Mouse (Mus musculus) forebrain, embryonic 14.5 days (tissue): ENCODE data around the gene Rab3c. TPM values are rescaled to one million over a fixed set of nuclear protein-coding genes. Genes with fewer than 3 reads are reported as not detected.

Experiments used
- ATAC-seq: fragments of 200-750 bp; cut with Nextera tagmentation; 2 replicates; pipeline ENCODE4 v1.8.0; 2017; ENCODE audit warnings: mild to moderate bottlenecking, moderate library complexity
- DNase-seq: peaks from one replicate; pipeline ENCODE4 v3.0.0-alpha.2; 2015; ENCODE audit warnings: low spot score
- H3K27ac ChIP-seq: fragments of 300-500 bp; sonication (generic); 2 replicates; pipeline ENCODE4 v1.5.1; 2014; ENCODE audit warnings: low read depth, mild to moderate bottlenecking, control low read depth, low read length, moderate library complexity
- H3K27me3 ChIP-seq: fragments of 300-500 bp; sonication (generic); replicated peaks from 2 replicates; pipeline ENCODE4 v1.6.1; 2014; ENCODE audit warnings: low read length, control low read depth, mixed read lengths; ENCODE audit not compliant: control insufficient read depth, insufficient read depth
- H3K36me3 ChIP-seq: fragments of 300-500 bp; sonication (generic); 2 replicates; pipeline ENCODE4 v1.6.1; 2014; ENCODE audit warnings: low read length, control low read depth; ENCODE audit not compliant: control insufficient read depth, insufficient read depth
- H3K4me1 ChIP-seq: fragments of 300-500 bp; sonication (generic); 2 replicates; pipeline ENCODE4 v1.6.1; 2014; ENCODE audit warnings: antibody characterized with exemption, low read length, control low read depth; ENCODE audit not compliant: control insufficient read depth, insufficient read depth
- H3K4me2 ChIP-seq: fragments of 300-500 bp; sonication (generic); 2 replicates; pipeline ENCODE4 v1.6.1; 2014; ENCODE audit warnings: mild to moderate bottlenecking, control low read depth, low read length
- H3K4me3 ChIP-seq: fragments of 300-500 bp; sonication (generic); 2 replicates; pipeline ENCODE4 v1.5.1; 2014; ENCODE audit warnings: low read depth, low read length, control low read depth
- H3K9ac ChIP-seq: fragments of 300-500 bp; sonication (generic); 2 replicates; pipeline ENCODE4 v1.6.1; 2014; ENCODE audit warnings: mild to moderate bottlenecking, low read length, control low read depth, moderate library complexity
- H3K9me3 ChIP-seq: fragments of 300-500 bp; sonication (generic); replicated peaks from 2 replicates; pipeline ENCODE4 v1.6.1; 2016; ENCODE audit warnings: low read length, control low read depth, mixed read lengths; ENCODE audit not compliant: control insufficient read depth
- WGBS: fragments of 180-500 bp; shearing (Covaris S2); extraction: QIAGEN DNeasy Blood & Tissue Kit; methylation state at CpG from one replicate; pipeline ENCODE4 v1.1.7; 2014; 5-methylcytosine and 5-hydroxymethylcytosine counted together
- polyA plus RNA-seq: library from polyadenylated mRNA; unstranded; fragments of >200 nt; fragmentation: Nextera tagmentation; extraction: Ambion mirVana; gene quantifications from 2 replicates; pipeline ENCODE4 v1.2.1, GENCODE M21; 2014

Rab3c gene
- polyA plus RNA-seq, 1 experiment from 2014 or later, result 66.0 TPM

GRCm38 (mm10) chr13:110062288-110062687, 218.5 kb downstream of the Rab3c start:
- Histone ChIP-seq H3K4me1 (peaks cover 5% of the 10 kb centered on the region), H3K27me3 (no peaks in the 10 kb centered on the region), H3K4me2 (no peak overlapping the region), H3K9ac (no peak overlapping the region), H3K4me3 (no peak overlapping the region), H3K27ac (no peak overlapping the region), H3K36me3 (no peaks in the 10 kb centered on the region), H3K9me3 (no peaks in the 10 kb centered on the region)
- ATAC-seq (0 out of 2 replicates have a peak, but pooled peaks have one; percentile 18), DNase-seq (no peak)
- 68% methylated on average over 8 of the region's 8 CpGs for WGBS

- no peak for ATAC-seq
- 55% methylated on average over 8 of the region's 8 CpGs for WGBS
- H3K27me3 ChIP-seq, result no peaks in the 10 kb centered on the region
Observed at GRCm38 (mm10) chr13:110054538-110054937, 226.3 kb downstream of the Rab3c start.

GRCm38 (mm10) chr13:110048767-110049434, 231.9 kb downstream of the Rab3c start:
- H3K4me3 ChIP-seq, result no peak overlapping the region
- H3K4me2 ChIP-seq, result no peak overlapping the region
- H3K36me3 ChIP-seq, result no peaks in the 10 kb centered on the region
- DNase-seq (no peak), ATAC-seq (no peak)
- H3K27ac ChIP-seq, result no peak overlapping the region
- no peaks in the 10 kb centered on the region for H3K4me1 ChIP-seq
- no peak overlapping the region for H3K9ac ChIP-seq
- no peaks in the 10 kb centered on the region for H3K9me3 ChIP-seq
- WGBS, result 70% methylated on average over 5 of the region's 5 CpGs
- H3K27me3 ChIP-seq, result no peaks in the 10 kb centered on the region

More at GRCm38 (mm10) chr13:110054538-110054937, 226.3 kb downstream of the Rab3c start:
- Histone ChIP-seq H3K4me2 (no peak overlapping the region), H3K4me1 (no peaks in the 10 kb centered on the region), H3K9me3 (no peaks in the 10 kb centered on the region), H3K27ac (no peak overlapping the region), H3K9ac (no peak overlapping the region), H3K36me3 (no peaks in the 10 kb centered on the region), H3K4me3 (no peak overlapping the region)
- no peak for DNase-seq

GRCm38 (mm10) chr13:110044418-110044817, 236.4 kb downstream of the Rab3c start:
- WGBS, result 75% methylated on average over 4 of the region's 4 CpGs
- no peak for ATAC-seq

GRCm38 (mm10) chr13:110039779-110040498, 240.9 kb downstream of the Rab3c start:
- Histone ChIP-seq H3K4me3 (no peak overlapping the region), H3K4me2 (no peak overlapping the region), H3K9ac (no peak overlapping the region), H3K27ac (no peak overlapping the region), H3K9me3 (no peaks in the 10 kb centered on the region), H3K27me3 (no peaks in the 10 kb centered on the region), H3K36me3 (no peaks in the 10 kb centered on the region), H3K4me1 (no peaks in the 10 kb centered on the region)
- peak; percentile 73 for DNase-seq
- WGBS, result 78% methylated on average over 3 of the region's 3 CpGs
- ATAC-seq, result peak; percentile 48; the same call in 1 of the 2 replicates

More at GRCm38 (mm10) chr13:110044418-110044817, 236.4 kb downstream of the Rab3c start:
- no peaks in the 10 kb centered on the region for H3K9me3 ChIP-seq
- H3K36me3 ChIP-seq, result no peaks in the 10 kb centered on the region
- no peak overlapping the region for H3K4me2 ChIP-seq
- H3K4me3 ChIP-seq, result no peak overlapping the region
- no peak for DNase-seq
- H3K27me3 ChIP-seq, result no peaks in the 10 kb centered on the region
- no peak overlapping the region for H3K9ac ChIP-seq
- no peaks in the 10 kb centered on the region for H3K4me1 ChIP-seq
- H3K27ac ChIP-seq, result no peak overlapping the region

GRCm38 (mm10) chr13:110039170-110039569, 241.6 kb downstream of the Rab3c start:
- no peak overlapping the region for H3K4me2 ChIP-seq
- no peaks in the 10 kb centered on the region for H3K27me3 ChIP-seq
- no peaks in the 10 kb centered on the region for H3K4me1 ChIP-seq
- 89% methylated on average over 9 of the region's 9 CpGs for WGBS
- H3K27ac ChIP-seq, result no peak overlapping the region
- ATAC-seq (no peak), DNase-seq (no peak)
- no peak overlapping the region for H3K9ac ChIP-seq
- H3K9me3 ChIP-seq, result no peaks in the 10 kb centered on the region
- no peak overlapping the region for H3K4me3 ChIP-seq
- H3K36me3 ChIP-seq, result no peaks in the 10 kb centered on the region

- ATAC-seq (no peak), DNase-seq (no peak)
- Histone ChIP-seq H3K36me3 (no peaks in the 10 kb centered on the region), H3K4me1 (no peaks in the 10 kb centered on the region), H3K27me3 (no peaks in the 10 kb centered on the region), H3K9me3 (no peaks in the 10 kb centered on the region), H3K9ac (no peak overlapping the region), H3K27ac (no peak overlapping the region), H3K4me3 (no peak overlapping the region), H3K4me2 (no peak overlapping the region)
- WGBS, result 96% methylated on average over 3 of the region's 3 CpGs
Observed at GRCm38 (mm10) chr13:110038521-110038920, 242.3 kb downstream of the Rab3c start.

- ATAC-seq (no peak), DNase-seq (no peak)
- Histone ChIP-seq H3K27me3 (no peaks in the 10 kb centered on the region), H3K27ac (no peak overlapping the region), H3K9ac (no peak overlapping the region), H3K4me3 (no peak overlapping the region), H3K4me1 (no peaks in the 10 kb centered on the region), H3K4me2 (no peak overlapping the region), H3K36me3 (no peaks in the 10 kb centered on the region), H3K9me3 (no peaks in the 10 kb centered on the region)
- WGBS, result 84% methylated on average over 6 of the region's 6 CpGs
Observed at GRCm38 (mm10) chr13:110034885-110035284, 245.9 kb downstream of the Rab3c start.

- H3K4me3 ChIP-seq, result no peak overlapping the region
- DNase-seq (no peak), ATAC-seq (no peak)
- no peak overlapping the region for H3K9ac ChIP-seq
- 94% methylated on average over 7 of the region's 7 CpGs for WGBS
- H3K27me3 ChIP-seq, result no peaks in the 10 kb centered on the region
- H3K4me2 ChIP-seq, result no peak overlapping the region
- no peaks in the 10 kb centered on the region for H3K9me3 ChIP-seq
- H3K36me3 ChIP-seq, result no peaks in the 10 kb centered on the region
- H3K4me1 ChIP-seq, result no peaks in the 10 kb centered on the region
- H3K27ac ChIP-seq, result no peak overlapping the region
Observed at GRCm38 (mm10) chr13:110034041-110034440, 246.8 kb downstream of the Rab3c start.
